Mouse (Mus musculus) ovary, postnatal 14 days (tissue): Measurements from ENCODE around the gene Ubash3a.

Experiments
- DNase-seq: peaks from one replicate; pipeline ENCODE4 v3.0.0; 2022; ENCODE audit warnings: low spot score

Gene Ubash3a

DNA sequence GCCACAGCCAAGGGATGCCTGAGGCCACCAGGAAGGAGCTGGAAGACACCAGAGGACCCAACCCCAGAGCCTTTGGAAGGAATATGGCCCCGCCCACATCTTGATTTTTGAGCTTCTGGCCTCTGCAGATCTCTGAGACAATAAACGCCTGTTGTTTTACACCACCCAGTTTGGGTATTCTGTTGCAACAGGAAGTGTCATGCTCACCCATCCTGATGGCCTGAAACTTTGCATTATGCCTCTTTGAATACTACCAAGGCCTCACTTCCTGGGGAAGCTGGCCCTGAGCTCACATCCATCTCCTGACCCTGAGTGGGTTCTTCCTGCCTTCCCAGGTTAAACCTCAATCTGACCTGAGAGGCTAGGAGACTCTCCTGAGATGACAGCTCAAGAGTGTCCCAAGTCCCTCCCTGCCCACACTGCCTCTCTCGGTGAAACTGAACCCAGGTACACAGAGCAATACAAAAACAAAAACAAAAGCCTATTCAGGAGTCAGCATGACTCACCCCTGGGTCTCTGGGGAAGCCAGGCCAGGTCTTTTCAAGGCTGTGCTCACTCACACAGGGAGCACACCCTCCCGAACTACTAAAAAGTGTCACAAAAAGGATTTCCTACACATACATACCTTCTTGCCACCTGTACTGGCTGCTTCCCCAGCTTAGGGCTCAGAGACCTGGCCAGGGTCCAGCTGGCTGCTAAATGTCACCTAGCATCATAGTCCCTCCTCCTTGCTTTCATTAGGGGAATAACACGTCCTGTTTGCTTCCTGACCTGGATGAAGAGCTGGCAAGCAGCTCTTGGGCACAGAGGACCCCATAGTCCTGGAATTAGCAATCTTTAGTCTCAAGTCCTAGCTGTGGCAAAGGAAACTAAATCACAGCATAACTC, 8.6 kb downstream of the Ubash3a start:
- DNase-seq: no peak

DNA sequence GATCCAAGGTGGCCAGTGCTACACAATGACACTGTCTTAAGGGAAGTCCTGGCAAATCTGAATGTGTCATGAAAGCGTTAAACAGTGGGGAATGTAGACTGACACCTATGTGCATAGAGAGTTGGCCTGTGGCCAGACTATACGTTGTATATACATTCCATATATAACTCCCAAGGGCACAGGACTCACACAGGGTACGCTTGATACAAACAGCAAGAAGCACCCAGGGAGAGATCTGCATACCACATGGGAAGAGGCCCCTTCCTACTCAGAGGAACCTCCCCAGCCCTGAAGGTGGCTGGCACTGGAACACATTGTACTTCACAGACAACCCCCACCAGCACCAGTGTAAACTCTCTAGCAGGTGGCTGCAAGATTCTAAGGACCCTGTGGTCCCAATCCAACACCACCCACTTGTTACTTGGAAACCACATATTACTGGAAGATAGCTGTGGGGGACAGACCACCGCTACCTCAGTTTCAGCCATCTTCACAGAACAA, 15.2 kb downstream of the Ubash3a start:
- no peak for DNase-seq

DNA sequence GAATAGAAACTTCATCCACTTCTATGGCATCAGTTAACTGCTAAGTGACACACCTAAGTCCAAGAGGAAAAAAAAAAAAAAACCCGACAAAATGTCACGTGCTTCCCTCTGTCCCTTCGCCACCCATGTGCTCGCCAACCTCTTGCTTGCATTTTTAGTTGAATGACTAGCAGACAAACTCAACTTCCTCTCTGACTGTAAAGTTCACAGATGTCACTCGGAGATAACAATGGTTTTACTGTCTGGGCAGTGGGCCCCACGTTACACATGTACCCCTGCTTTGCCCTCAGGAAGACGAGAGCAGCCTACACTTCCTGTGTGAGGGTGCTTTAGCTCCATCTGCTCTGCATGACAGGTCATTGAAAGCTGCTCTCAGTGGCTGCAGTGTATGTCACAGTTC, 16.2 kb downstream of the Ubash3a start:
- no peak for DNase-seq

DNA sequence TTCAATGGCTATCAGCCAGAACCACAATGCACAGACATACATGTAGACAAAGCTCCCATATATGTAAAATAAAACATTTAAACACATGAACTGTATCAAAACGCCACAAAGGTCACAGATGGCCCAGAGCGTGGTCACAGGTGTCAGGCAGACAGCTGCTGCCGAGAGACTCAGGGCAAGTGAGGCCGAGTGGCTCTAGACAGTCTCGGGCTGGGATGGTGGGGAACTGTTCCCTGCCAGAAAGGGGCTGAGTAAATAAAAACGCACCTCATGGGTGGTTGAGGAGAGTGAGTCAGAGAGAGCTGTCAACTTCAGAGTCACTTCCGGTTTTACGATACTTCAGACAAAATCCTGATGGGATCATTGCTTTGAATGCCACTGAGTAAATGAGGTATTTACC, 16.9 kb downstream of the Ubash3a start:
- no peak for DNase-seq

DNA sequence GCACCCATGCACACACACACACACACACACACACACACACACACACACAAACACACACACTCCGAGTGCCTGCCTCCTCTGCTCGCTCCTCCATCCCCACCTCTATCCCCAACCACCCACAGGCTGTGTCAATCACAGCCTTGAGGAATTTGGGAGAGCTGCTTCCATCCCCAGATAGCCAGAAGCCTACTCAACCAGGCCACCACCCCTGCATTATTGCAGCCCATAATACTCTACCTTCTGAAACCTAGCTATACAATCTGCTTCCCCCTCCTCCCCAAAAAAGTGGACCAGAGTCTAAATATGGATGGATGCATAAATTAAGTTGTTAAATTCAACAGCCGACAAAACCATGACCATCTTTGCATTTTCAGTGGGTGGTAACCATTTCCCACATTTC, 18.7 kb downstream of the Ubash3a start:
- no peak for DNase-seq

DNA sequence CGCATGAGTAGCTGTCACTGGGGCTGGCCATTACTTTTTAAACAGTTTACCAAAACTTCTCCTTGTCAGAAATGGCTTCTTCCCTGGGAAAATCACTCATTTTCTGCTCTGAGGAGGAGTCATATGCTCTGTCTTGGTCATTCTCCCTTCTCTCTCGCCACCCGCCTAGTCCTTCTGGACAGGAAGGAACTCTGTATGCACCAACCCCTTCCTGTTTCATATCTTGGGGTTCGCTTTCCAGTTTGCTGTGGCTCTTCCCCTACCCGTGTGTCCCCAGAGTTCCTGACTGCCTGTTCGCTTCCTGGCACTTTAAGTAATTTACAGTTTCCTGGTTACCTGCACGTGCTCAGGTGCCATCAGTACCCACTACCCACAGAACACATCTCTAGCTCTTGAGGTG, 19.3 kb downstream of the Ubash3a start:
- no peak for DNase-seq

DNA sequence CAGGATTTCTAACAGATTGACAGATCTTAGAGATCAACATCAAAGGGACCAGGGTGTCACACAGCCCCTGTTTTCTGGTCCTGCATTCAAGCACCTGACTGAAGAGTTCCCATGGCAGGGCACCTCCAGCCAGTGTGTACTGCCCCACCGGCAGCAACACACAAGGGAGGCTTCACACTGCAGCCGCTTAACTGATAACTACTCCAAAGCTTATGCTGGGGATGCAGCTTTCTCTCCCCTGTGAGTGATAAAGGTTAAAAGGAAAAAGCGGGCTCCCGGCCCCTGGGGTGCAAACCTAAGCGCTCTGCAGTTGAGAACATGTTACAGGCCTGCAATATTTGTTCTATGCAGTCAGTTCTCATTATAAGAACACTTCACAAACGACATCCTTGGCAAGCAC, 24.1 kb downstream of the Ubash3a start:
- DNase-seq: no peak

DNA sequence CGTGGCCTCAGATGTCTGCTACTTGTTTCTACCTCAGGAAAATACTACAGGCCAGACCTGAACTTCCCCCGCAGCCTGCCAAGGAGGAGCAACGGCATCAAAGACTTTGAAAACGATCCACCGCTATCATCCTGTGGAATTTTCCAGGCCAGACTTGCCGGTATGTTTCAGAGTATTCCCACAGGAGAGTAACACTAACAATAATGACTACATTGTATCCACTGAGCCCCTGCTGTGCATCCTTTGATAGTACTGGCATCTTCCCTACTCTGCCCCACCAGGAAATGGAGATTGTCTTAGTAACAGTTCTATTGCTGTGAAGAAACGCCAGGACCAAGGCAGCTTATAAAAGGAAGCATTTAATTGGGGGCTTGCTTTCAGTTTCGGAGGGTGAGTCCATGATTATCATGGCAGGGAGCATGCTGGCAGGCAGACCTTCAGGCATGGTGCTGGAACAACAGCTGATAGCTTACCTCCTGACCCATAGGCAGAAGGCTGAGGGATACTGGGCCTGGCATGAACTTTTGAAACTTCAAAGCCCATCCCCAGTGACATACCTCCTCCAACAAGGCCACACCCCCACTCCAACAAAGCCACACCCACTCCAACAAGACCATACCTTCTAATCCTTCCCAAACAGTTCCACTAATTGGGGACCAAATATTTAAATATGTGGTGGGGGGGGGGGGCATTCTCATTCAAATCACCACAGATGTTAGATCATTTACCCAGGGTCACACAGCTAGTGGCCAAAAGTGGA, 24.8 kb downstream of the Ubash3a start:
- DNase-seq: no peak

DNA sequence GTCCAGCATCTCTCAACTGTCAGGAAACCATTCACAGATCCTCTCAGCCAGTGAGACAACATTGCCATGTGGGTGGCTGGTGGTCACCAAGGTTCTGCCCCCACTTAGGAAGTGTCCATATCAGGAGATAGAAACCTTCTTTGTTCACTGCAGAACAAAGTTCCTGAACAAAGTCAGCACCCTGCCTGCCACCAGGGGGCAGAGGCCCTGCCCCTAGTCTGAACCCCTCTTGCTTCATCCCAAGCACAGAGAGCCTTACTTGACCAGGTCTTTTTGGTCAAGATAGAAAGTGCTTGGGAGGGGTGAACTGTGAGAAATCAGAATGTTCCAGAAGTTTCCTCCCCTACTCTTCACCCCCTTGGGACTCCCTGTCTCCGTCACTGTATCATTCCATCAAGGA, 28.2 kb downstream of the Ubash3a start:
- no peak for DNase-seq

DNA sequence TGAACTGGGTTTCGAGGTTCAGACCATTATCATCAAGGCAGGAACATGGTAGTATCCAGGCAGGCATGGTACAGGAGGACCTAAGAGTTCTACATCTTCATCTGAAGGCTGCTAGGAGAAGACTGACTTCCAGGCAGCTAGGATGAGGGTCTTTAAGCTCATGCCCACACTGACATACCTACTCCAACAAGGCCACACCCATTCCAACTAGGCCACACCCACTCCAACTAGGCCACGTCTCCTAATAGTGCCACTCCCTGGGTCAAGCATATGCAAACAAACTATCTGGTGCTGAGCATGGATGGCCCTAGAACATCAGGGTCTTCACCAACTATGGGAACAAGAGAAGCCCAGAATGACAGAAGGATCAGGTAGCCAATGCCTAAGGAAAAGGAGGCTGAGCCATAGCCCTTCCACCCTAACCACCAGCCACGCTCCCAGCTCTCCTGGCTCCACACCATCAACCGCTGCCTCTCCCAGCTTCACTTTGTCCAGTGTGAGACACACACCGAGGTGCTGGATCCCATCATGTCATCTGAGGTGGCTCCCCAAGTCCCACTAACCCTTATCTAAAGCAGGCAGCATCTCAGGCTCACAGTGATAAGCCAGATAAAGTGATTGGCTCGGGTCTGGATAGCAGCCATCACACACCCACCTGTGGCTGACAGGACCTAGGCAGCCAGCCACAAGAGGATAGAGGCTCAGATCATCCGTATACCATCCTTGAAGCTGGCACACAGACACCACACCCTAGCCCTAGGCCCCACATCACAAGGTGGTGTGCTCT, 30.8 kb downstream of the Ubash3a start:
- no peak for DNase-seq

DNA sequence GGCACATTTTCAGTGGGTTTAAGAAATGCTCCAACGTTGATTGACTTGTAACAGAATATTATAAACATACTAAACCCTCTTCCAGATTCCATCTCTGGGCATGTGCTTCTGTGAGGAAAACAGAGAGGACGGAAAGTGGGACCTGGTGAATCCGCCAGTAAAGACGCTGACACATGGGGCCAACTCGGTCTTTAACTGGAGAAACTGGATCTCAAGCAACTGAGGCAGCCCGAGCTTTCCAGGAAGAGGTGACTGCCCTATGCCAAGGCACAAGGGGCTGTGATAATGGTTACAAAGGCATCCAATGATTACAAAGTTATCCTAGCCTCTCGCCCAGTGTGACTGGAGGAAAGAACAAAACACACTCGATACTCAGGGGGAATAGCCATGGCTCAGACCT, 33.5 kb downstream of the Ubash3a start:
- DNase-seq: no peak

DNA sequence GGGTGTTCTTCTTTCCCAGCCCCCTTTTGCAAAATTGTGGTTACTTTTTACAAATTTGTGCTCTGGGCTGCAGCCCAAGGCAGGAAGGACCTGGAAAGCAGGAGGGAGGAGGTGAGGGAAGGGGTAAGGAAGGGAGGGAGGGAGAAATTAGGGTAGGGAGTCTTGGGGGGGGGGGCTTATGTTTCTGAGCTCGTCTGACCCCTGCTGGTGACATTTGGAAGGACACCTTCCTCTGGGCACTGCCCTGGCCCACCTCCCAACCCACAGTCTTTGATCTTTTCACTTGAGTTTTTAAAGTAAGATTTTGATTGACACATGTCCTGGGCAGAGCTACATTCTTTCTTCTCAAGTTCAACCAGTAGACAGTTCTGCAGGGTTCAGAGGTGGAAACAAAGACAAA, 35.1 kb downstream of the Ubash3a start:
- no peak for DNase-seq

DNA sequence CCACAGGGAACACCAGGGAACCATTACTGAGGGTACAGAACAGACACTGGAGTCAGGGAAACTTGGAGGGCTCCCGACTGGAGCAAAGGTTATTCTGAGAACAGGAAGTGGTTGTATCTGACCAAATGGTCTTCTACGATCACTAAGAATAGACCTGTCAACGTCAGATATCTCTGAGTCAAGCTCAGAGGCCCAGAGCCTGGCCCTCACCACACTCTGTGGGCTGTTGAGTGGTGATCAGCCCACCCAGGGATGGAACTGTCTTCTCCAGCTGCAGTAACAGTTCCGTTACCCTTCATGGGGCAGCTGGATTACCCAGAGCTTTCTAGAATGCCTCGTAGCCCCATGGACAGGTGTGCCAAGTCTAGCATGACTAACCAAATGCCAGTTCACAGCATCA, 37.6 kb downstream of the Ubash3a start:
- no peak for DNase-seq

DNA sequence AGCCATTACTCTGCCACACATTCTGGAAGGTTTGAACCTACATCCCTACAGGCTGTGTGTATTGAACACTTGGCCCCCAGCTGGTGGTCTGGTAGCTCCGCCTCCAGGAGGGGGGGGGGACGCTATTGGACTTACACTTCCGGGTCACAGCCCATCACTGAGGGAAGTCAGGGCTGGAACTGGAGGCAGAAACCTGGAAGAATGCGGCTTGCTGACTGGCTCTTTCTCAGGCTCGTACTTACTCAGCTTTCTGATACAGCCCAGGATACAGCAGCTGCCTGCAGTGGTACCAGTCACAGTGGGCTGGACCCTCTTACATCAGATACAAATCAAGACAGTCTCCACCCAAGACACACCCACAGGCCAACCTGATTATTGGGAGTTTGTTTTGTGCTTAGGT, 39.5 kb downstream of the Ubash3a start:
- DNase-seq: no peak

DNA sequence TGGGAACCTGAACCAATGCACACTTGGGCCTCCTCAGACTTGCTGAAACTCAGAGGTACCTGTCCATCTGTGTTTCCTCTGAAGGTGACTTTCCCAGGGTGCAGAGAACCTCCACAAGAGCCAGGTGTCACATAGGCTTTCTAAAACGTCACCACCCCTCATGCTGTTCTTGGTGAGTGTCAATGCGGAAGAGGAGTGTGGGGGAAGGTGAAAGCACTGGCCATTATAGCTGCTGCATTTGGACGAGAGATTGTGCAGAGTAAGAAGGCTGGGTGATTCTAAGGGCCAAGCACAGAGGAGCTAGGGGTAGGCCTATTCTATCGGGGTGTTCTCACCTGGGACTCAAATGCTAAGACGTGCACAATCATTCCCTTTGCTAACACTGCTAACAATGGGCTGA, 46.3 kb downstream of the Ubash3a start:
- DNase-seq: no peak

DNA sequence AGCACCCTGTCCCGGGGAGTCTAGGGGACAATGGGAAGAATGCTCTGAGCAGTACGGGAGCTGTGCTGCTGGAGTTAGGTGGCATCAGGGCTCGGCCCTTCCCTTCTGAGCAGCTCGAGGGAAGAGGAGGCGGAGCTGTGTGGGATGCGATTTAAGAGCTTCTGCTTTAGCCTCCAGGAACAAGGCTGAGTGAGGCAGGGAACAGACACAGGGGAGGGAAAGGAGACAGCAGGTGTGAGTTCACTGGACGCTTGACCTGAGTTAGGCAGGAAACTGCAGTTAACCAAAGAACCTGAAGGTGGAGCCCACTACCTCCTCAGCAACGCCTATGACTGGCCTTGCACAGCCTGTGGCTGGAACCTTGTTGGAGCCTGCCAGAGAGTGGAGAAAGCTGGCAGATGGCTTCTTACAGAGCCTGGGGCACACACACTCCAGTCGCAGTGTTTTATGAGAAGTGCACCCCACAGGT, 46.8 kb downstream of the Ubash3a start:
- peak; percentile 81 for DNase-seq

DNA sequence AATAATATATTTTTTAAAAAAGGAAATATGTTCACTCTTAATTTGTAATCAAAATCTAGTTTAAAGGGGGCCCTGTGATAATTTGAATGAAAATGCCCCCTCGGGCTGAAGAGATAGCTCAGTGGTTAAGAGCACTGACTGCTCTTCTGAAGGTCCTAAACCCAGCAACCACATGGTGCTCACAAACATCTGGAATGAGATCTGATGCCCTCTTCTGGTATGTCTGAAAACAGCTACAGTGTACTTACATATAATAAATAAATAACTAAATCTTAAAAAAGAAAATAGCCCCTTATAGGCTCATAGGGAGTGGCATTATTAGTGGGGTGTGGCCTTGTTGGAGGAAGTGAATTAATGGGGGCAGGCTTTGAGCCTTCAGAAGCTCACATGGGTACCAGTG, 49.5 kb downstream of the Ubash3a start:
- no peak for DNase-seq

DNA sequence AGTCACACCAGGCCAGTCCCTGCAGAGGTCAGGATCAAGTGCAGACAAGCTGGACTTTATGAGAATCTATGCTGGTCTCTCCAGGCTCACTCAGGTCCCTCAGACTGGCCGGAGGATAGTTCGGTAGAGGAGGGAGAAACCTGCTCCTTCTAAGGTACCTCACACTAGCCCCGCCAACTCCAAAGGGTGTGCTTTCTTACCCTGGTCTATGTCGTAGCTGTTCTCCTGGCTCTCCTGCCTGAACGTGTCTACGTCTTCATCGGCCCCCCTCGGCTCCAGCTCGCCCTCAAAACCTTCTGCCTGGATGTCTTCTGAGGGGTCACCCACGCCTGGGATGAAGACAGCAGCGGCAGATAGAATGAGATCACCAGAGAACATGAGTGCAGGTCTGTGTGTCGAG, 50.2 kb downstream of the Ubash3a start:
- no peak for DNase-seq

DNA sequence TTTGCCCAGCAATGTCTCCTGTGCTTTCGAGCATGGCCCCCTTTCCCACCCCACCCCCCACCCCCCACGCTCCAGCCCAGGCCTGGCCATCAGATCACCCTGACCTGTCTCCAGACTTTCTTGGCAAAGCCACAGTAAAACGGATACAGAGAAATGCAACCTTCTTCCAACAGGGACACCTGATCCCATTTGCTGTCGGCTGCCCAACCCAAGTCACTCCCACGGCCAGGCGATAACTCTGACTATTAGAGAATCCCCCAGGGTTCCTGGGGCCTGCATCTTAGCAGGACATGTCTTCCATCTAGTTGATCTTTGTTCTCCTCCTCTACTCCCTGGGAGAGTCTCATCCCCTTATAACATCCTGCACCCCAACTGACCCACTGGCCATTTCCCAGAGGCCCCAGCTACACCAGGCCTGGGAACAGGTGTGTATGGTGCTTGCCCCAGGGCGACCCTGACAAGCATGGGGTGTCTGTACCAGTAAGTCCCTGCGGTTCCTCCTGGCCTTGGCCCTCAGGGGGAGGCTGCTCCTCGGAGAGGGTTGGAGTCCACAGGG, 50.7 kb downstream of the Ubash3a start:
- no peak for DNase-seq

DNA sequence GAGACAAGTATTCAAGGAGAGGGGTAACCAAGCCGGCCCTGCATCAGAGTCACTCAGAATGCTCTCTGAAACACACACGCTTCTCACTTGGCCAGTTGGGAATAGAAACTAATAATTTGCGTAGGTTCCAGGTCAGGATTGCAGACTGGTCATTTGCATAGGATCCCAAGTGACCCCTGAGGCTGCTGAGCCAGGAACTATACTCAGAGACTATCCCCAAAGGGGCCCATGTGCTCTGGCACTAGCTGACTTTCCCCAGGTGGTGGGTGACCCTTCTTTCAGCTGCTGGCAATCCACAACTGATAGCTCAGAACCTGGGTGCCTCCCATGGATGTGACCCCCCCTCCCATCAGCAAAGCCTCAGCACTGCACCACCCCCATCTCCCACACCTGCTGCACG, 51.5 kb downstream of the Ubash3a start:
- DNase-seq: no peak

DNA sequence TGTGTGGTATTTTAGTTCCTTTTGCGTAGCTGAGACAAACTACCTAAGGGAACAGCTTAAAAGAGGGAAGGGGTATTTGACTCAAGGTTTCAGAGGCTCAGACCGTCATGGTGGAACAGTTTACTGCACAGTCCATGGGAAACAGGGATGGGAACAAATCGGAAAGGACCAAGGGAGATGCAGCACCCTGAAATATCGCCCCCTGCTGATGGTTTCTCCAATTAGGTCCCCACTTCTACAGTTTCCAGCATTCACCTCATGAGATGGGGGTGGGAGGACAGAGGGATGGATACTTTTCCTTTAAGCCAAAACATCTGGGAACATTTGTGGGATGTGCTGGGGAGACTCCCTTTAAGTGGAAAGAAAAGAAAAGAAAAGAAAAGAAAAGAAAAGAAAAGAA, 52.2 kb downstream of the Ubash3a start:
- DNase-seq: no peak

DNA sequence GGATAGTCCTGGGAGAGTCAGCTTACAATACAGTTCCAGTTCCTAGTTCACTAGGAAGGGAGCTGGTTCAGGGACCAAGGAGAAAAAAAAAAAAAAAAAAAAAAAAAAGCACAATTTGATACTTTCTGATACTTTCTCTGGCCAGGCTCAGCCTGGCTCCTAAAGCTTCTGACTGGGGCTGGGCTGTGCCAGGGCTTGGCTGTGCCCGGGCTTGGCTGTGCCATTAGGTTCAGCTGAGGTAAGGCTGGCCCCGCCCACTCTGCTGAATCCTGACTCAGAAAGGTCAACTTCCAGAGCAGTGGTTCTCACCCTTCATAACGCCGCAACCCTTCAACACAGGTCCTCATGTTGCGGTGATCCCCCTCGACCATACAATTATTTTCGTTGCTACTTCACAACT, 52.8 kb downstream of the Ubash3a start:
- no peak for DNase-seq
